Mouse (Mus musculus) G1E (cell line): Measurements from ENCODE around the gene Gpc4.

Experiments
- CTCF ChIP-seq: IDR thresholded peaks from 2 replicates; pipeline ENCODE4 v1.5.1; 2012; ENCODE audit warnings: low read depth, low read length, inconsistent platforms, mixed read lengths
- GATA1 ChIP-seq: IDR thresholded peaks from 2 replicates; pipeline ENCODE4 v1.6.1; 2012; ENCODE audit warnings: borderline replicate concordance, low read length, inconsistent platforms, mixed read lengths
- GATA2 ChIP-seq: IDR thresholded peaks from 2 replicates; pipeline ENCODE4 v1.6.1; 2012; ENCODE audit warnings: low read depth, low read length, inconsistent platforms, borderline replicate concordance
- POLR2AphosphoS5 ChIP-seq: IDR thresholded peaks from 2 replicates; pipeline ENCODE4 v1.6.1; 2012; ENCODE audit warnings: low read depth, low read length, inconsistent platforms; ENCODE audit not compliant: insufficient replicate concordance
- TAL1 ChIP-seq: conservative IDR thresholded peaks from 2 replicates; pipeline ENCODE4 v1.6.1; 2012; ENCODE audit warnings: low read depth, low read length, inconsistent platforms, mixed read lengths

DNA sequence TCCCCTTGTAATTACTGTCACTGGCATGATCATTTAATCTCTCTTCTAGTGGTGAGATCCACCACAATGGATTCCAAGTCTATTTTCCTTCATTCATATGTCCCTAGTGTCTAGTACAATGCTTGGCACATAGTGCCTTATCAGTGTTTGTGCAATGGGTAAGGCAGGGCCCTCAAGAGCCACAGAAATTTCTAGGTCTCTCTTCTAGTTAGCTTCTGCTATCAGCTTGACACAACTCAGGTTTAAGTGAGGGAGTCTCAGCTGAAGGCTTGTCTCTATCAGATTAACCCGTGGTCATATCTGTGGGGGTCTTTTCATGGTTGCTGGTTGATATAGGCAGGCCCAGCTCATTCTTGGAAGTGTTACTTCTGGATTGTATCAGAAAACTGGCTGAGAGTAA lies 125.2 kb downstream of the Gpc4 start:
- TF ChIP-seq CTCF: no peak
- no peak for TF ChIP-seq GATA1
- TF ChIP-seq TAL1: no peak
- no peak for TF ChIP-seq GATA2
- no peak for TF ChIP-seq POLR2AphosphoS5
